Mouse (Mus musculus): Measurements from ENCODE around the gene Hpd.

- TF ChIP-seq CTCF (IDR thresholded peaks at IDR 0.05) (no peak), POLR2A (IDR thresholded peaks at IDR 0.05; ENCODE audit: insufficient read depth, low read depth, low read length) (no peak), EP300 (IDR thresholded peaks at IDR 0.05; ENCODE audit: insufficient read depth, low read depth, low read length) (no peak)
Observed at GRCm38 (mm10) chr5:123190912-123191311, 8.4 kb upstream of the Hpd start.
